ENCODE assay signal across 8 mouse cellular contexts in the genomic region with DNA sequence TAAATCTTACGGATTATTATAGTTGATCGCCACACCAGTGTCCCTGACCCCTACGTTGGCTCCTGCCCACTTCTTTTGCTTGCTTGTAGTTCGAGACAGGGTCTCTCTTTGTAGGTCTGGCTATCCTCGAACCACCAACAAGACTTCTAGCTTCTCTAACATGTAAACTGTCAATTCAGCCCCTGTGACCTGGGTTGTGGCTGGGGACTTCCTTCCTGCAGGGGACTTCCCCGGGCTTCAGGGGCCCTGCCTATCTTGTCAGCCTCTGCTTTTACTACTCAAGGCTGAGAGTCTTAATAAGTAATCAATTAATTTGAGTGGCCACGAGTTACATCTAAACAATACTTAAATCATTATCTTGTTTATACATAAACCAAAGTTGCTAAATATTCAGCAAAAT.
DNase-seq lines count a peak whose midpoint lies in the region; ATAC-seq lines count a peak whose summit lies in the region.

No protein-coding gene starts in this region.

- H3K36me3 ChIP-seq in hindbrain, embryonic 16.5 days (ENCODE audit: control insufficient read depth, insufficient read depth, low read length): no peaks in the 10 kb centered on the region
- no peaks in the 10 kb centered on the region for H3K36me3 ChIP-seq in hindbrain, embryonic 12.5 days
- H3K36me3 ChIP-seq in liver, embryonic 12.5 days: no peaks in the 10 kb centered on the region
- no peaks in the 10 kb centered on the region for H3K36me3 ChIP-seq in splenic B cell, adult 2 months (ENCODE audit: control insufficient read depth, insufficient read depth, low read length, poor library complexity, severe bottlenecking)
- H3K36me3 ChIP-seq in midbrain, embryonic 14.5 days (ENCODE audit: control insufficient read depth, insufficient read depth, low read length): no peaks in the 10 kb centered on the region

- H3K27ac ChIP-seq in hindbrain, embryonic 16.5 days (ENCODE audit: low read depth, low read length): peak overlapping the region; percentile 1; the same call in 1 of the 2 replicates
- no peak overlapping the region for H3K27ac ChIP-seq in hindbrain, embryonic 12.5 days
- H3K27ac ChIP-seq in liver, embryonic 12.5 days: peak overlapping the region; percentile 34; the same call in 1 of the 2 replicates
- H3K27ac ChIP-seq in midbrain, embryonic 14.5 days (replicated peaks; ENCODE audit: low read depth, low read length): no peak overlapping the region

- H3K27me3 ChIP-seq in hindbrain, embryonic 16.5 days (replicated peaks; ENCODE audit: control insufficient read depth, insufficient read depth, low read length): no peaks in the 10 kb centered on the region
- H3K27me3 ChIP-seq in hindbrain, embryonic 12.5 days: no peaks in the 10 kb centered on the region
- H3K27me3 ChIP-seq in liver, embryonic 12.5 days (replicated peaks): no peaks in the 10 kb centered on the region; the same call in 1 of the 2 replicates
- no peaks in the 10 kb centered on the region for H3K27me3 ChIP-seq in splenic B cell, adult 2 months (ENCODE audit: control insufficient read depth, insufficient read depth, low read length, poor library complexity, severe bottlenecking)
- H3K27me3 ChIP-seq in midbrain, embryonic 14.5 days (ENCODE audit: control insufficient read depth, insufficient read depth, low read length): no peaks in the 10 kb centered on the region

- peak; percentile 81 for DNase-seq in splenic B cell, adult 2 months (ENCODE audit: low read depth, low spot score)
- no peak for DNase-seq in ovary, postnatal 36 days (ENCODE audit: low spot score)
- no peak for DNase-seq in midbrain, embryonic 14.5 days
- no peak for DNase-seq in lung, adult 18-20 months

- peaks cover 39% of the 10 kb centered on the region for H3K4me1 ChIP-seq in hindbrain, embryonic 16.5 days (ENCODE audit: control insufficient read depth, insufficient read depth, low read depth, low read length)
- H3K4me1 ChIP-seq in hindbrain, embryonic 12.5 days: peaks cover 59% of the 10 kb centered on the region
- H3K4me1 ChIP-seq in liver, embryonic 12.5 days: peaks cover 47% of the 10 kb centered on the region
- peaks cover 48% of the 10 kb centered on the region for H3K4me1 ChIP-seq in midbrain, embryonic 14.5 days (ENCODE audit: control insufficient read depth, insufficient read depth, low read length)

- WGBS in hindbrain, embryonic 16.5 days: 63% methylated on average over 7 of the region's 7 CpGs
- 72% methylated on average over 7 of the region's 7 CpGs for WGBS in hindbrain, embryonic 12.5 days
- 25% methylated on average over 7 of the region's 7 CpGs for WGBS in liver, embryonic 12.5 days (ENCODE audit: insufficient replicate concordance)
- WGBS in midbrain, embryonic 14.5 days: 75% methylated on average over 7 of the region's 7 CpGs

- H3K9me3 ChIP-seq in hindbrain, embryonic 16.5 days (ENCODE audit: control insufficient read depth, low read length): no peaks in the 10 kb centered on the region
- no peaks in the 10 kb centered on the region for H3K9me3 ChIP-seq in hindbrain, embryonic 12.5 days (replicated peaks)
- no peaks in the 10 kb centered on the region for H3K9me3 ChIP-seq in liver, embryonic 12.5 days (replicated peaks)
- H3K9me3 ChIP-seq in midbrain, embryonic 14.5 days (ENCODE audit: control insufficient read depth, low read length): no peaks in the 10 kb centered on the region

- no peak overlapping the region for H3K4me3 ChIP-seq in hindbrain, embryonic 16.5 days (ENCODE audit: low read length)
- H3K4me3 ChIP-seq in hindbrain, embryonic 12.5 days: no peak overlapping the region
- H3K4me3 ChIP-seq in liver, embryonic 12.5 days: no peak overlapping the region
- no peak overlapping the region for H3K4me3 ChIP-seq in midbrain, embryonic 14.5 days (replicated peaks; ENCODE audit: low read depth, low read length)

- no peak for ATAC-seq in hindbrain, embryonic 16.5 days
- no peak for ATAC-seq in hindbrain, embryonic 12.5 days (ENCODE audit: low FRiP score)
- ATAC-seq in activated CD4-positive, CD25-positive, alpha-beta regulatory T cell, adult 4 months: peak; percentile 53
- ATAC-seq in liver, embryonic 12.5 days: no peak
- ATAC-seq in midbrain, embryonic 14.5 days (ENCODE audit: low FRiP score, low TSS enrichment): no peak

- no peak overlapping the region for H3K9ac ChIP-seq in hindbrain, embryonic 16.5 days (ENCODE audit: low read depth, low read length)
- no peak overlapping the region for H3K9ac ChIP-seq in hindbrain, embryonic 12.5 days
- H3K9ac ChIP-seq in liver, embryonic 12.5 days: no peak overlapping the region
- no peak overlapping the region for H3K9ac ChIP-seq in midbrain, embryonic 14.5 days (replicated peaks; ENCODE audit: low read length)

- no peak overlapping the region for H3K4me2 ChIP-seq in hindbrain, embryonic 16.5 days (ENCODE audit: low read length)
- no peak overlapping the region for H3K4me2 ChIP-seq in hindbrain, embryonic 12.5 days (replicated peaks)
- H3K4me2 ChIP-seq in liver, embryonic 12.5 days: peak overlapping the region; percentile 5; the same call in 1 of the 2 replicates
- H3K4me2 ChIP-seq in midbrain, embryonic 14.5 days (ENCODE audit: low read length): no peak overlapping the region

Comparison
In these comparisons a context has a peak if more than half of its experiments do, and no peak if none do; other contexts are left out.
1. H3K27ac ChIP-seq: peak in hindbrain, embryonic 16.5 days (single experiment) and liver, embryonic 12.5 days (single experiment); none in hindbrain, embryonic 12.5 days (single experiment) and midbrain, embryonic 14.5 days (single experiment).